Mouse (Mus musculus) layer of hippocampus, postnatal 10 days (tissue): ENCODE measurements at regions not wholly inside any gene's neighbourhood (a gene's known extent, or its start where the extent isn't known, plus 50 kb on each side); places are given as distances from the start of the nearest gene placed in this dataset.

Experiments used
- DNase-seq, 2 experiments: peaks; one replicate each; pipeline ENCODE4 v3.0.0; 2021; ENCODE audit warnings: low spot score in 2 of 2

- DNase-seq: no peak
These were observed 77.5 kb upstream of the Dapl1 start for GRCm38 (mm10) chr2:59406976-59407375.

- peak; percentile 56 to 66 for DNase-seq
These were observed 76.9 kb upstream of the Dapl1 start for GRCm38 (mm10) chr2:59407512-59407988.

- DNase-seq: no peak
These were observed 76.3 kb upstream of the Dapl1 start for GRCm38 (mm10) chr2:59408040-59408587.

DNA sequence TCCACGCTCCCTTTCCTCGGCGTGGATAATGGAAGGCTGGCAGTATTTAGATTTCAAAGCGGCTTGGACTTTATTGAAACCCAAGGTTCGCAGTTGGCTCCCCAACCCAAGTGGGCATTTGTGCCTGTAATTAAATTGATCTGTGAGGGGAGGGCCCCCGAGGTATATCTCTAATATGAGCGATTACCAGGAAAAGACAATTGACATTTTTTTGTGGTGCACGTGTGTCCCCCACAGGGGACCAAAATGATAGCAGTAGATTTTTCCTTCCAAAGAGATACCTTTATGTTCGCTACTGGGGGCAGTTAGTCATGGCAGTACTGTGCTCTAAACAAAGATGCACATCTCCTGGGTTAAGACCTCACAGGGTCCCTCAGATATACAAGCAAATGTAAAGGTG lies 69.8 kb upstream of the Dapl1 start:
- DNase-seq: no peak

GRCm38 (mm10) chr2:59416491-59417195 lies 67.8 kb upstream of the Dapl1 start:
- no peak for DNase-seq

GRCm38 (mm10) chr2:59417384-59417955 lies 67.0 kb upstream of the Dapl1 start:
- no peak for DNase-seq

DNA sequence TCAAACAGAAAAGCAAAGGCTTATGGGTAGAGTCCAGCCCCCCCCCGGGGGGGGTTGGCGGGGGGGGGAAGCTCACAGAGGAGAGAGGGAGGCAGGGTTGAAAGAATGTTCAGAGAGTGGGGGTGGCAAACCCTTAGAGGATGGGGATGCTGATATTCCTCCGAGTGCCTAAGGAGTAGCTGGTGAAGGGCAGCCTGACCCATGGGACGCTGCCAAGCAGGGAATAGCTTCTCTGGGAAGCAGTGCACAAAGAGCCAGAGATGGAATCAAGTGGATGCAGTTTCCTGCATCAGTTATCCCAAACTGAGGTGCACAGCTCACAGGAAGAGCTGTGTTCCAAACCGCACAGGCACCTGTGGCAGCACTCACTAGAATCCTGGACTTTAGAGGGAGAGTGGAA lies 64.0 kb upstream of the Dapl1 start:
- no peak for DNase-seq

DNA sequence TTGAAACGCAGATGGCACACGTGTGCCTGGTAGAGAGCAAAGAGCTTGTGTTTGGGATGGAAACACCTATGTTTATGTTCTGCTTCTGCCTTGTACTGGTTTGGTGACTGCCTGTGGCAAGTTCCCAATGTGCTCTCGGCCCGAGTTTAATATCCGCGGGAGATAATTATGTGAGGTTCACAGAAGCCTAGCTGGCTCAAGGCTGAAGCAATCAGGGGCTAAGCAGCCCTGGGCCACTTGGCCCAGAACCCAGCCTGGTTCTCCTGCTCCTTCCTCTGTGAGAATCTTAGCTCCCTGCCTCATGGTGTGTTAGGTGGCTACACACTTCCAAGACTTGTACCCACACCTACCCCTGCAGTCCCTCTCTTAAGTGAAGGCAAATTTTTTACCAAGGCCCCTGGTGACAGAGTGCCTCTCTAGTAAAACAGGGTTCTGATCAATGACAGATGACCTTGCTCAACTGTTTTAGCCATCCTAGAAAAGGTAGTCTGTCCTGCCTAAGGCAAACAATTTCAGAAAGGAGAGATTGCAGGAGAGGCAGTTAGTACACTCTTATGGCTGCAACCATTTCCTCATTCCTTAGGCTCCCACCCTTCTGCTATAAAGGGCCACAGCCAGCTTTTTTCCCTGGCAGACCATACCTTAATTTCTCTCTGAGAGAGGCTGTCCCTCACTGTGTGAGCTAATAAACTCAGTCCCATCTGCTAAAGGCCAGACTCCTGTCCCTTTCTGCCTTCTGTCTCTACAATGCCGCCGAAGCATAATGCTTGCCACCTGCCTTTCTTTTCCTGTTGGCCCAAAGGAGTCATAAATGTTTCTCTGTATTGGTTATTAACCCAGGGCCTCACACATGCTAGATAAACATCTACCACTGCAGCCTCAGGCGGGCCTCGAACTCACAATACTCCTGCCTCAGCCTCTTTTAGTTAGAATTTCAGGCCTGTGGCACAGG lies 61.9 kb upstream of the Dapl1 start:
- DNase-seq: no peak

GRCm38 (mm10) chr2:59424205-59424604 lies 60.2 kb upstream of the Dapl1 start:
- no peak for DNase-seq

GRCm38 (mm10) chr2:59424729-59425128 lies 59.7 kb upstream of the Dapl1 start:
- peak in 1 of 2 experiments; percentile 52 for DNase-seq

DNA sequence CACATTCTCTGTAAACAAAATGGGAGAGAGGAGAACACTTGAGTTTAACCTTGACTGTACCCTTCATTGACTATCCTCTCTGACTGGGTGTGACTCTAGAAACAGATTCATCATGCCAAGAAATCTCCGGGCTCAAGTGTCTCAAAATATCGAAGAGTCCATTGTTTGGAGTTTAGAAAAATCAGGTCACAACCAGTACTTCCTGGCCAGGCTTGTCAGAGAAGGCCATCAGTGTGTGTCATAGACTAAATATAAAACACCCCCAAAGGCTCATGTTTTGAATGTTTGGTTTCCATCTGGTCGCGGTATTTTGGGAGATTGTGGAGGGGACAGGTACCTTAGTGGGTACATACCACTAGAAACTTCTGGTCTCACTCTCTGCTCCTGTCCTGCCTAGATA lies 58.6 kb upstream of the Dapl1 start:
- DNase-seq: no peak

- DNase-seq: no peak
These were observed 53.0 kb upstream of the Dapl1 start for GRCm38 (mm10) chr2:59431466-59431865.

GRCm38 (mm10) chr2:59431867-59432266 lies 52.6 kb upstream of the Dapl1 start:
- no peak for DNase-seq
